Mouse (Mus musculus): ENCODE measurements around the gene Naa20.

DNA sequence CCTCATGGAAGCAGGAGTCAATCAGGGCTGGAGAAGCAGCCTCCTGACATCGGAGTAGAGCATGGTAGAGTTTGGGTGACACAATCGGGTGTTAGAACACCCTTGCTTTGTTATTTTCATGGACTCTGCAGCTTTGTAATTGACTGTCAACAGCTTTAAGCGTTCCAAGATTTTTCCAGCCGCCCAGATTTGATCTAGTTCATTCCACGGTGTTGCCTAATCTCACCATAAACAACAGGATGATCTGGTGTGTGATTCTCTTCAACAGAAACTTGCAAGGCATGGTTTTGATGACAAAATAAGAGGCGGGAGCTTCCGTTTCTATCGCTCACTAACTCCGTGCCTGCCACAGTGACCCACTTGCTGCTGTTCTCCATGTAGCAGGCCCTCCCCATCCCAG lies 46.1 kb upstream of the Naa20 start:
- TF ChIP-seq MAX (IDR thresholded peaks at IDR 0.05; ENCODE audit: low read length), result no peak
- TF ChIP-seq MAZ (IDR thresholded peaks at IDR 0.05; ENCODE audit: low read depth, low read length), result no peak
- no peak for TF ChIP-seq ZKSCAN1 (IDR thresholded peaks at IDR 0.05; ENCODE audit: borderline replicate concordance, low read depth, low read length)
- TF ChIP-seq CTCF (conservative IDR thresholded peaks at IDR 0.05 in 1 of 2, IDR thresholded peaks at IDR 0.05 in 1 of 2; ENCODE audit: low read depth in 2 of 2, low read length in 2 of 2), result no peak
- TF ChIP-seq GABPA (IDR thresholded peaks at IDR 0.05; ENCODE audit: insufficient replicate concordance, low read depth, low read length), result no peak
- no peak for TF ChIP-seq POLR2A (IDR thresholded peaks at IDR 0.05; ENCODE audit: low read depth, low read length)
- no peak for TF ChIP-seq MEF2A (IDR thresholded peaks at IDR 0.05; ENCODE audit: borderline replicate concordance, low read depth, low read length)
- no peak for TF ChIP-seq ETS1 (conservative IDR thresholded peaks at IDR 0.05; ENCODE audit: low read depth, low read length)
- TF ChIP-seq E2F4 (IDR thresholded peaks at IDR 0.05; ENCODE audit: insufficient replicate concordance, low read depth, low read length), result no peak
- TF ChIP-seq SMC3 (IDR thresholded peaks at IDR 0.05; ENCODE audit: low read depth, low read length), result no peak
- TF ChIP-seq TBP (conservative IDR thresholded peaks at IDR 0.05; ENCODE audit: low read depth, low read length), result no peak

Data from CH12.LX (cell line).